Mouse (Mus musculus): ENCODE data around the gene Tmem91.

The Tmem91 gene

GRCm38 (mm10) chr7:25704716-25705364, 29.9 kb upstream of the Tmem91 start:
- Histone ChIP-seq H3K36me3 (ENCODE audit: insufficient read depth, low read length) (no peaks in the 10 kb centered on the region), H3K9me3 (ENCODE audit: low read length) (peaks cover 8% of the 10 kb centered on the region), H3K27me3 (ENCODE audit: insufficient read depth, low read length) (peaks cover 13% of the 10 kb centered on the region), H3K4me3 (replicated peaks; ENCODE audit: low read length) (peak overlapping the region; percentile 70), H3K4me1 (replicated peaks; ENCODE audit: low read depth, low read length) (peaks cover 52% of the 10 kb centered on the region)
- TF ChIP-seq POU5F1 (IDR thresholded peaks at IDR 0.05; ENCODE audit: borderline replicate concordance, low read length) (no peak), NANOG (IDR thresholded peaks at IDR 0.05; ENCODE audit: borderline replicate concordance, low read length) (no peak), CTCF (conservative IDR thresholded peaks at IDR 0.05; ENCODE audit: low read length) (no peak)

- Histone ChIP-seq H3K36me3 (ENCODE audit: insufficient read depth, low read length) (no peaks in the 10 kb centered on the region), H3K4me1 (replicated peaks; ENCODE audit: low read depth, low read length) (peaks cover 47% of the 10 kb centered on the region), H3K4me3 (replicated peaks; ENCODE audit: low read length) (peak overlapping the region; percentile 70; the same call in 1 of the 2 replicates), H3K9me3 (ENCODE audit: low read length) (peaks cover 13% of the 10 kb centered on the region), H3K27me3 (ENCODE audit: insufficient read depth, low read length) (peaks cover 13% of the 10 kb centered on the region)
- TF ChIP-seq POU5F1 (IDR thresholded peaks at IDR 0.05; ENCODE audit: borderline replicate concordance, low read length): no peak
- no peak for TF ChIP-seq CTCF (conservative IDR thresholded peaks at IDR 0.05; ENCODE audit: low read length)
- TF ChIP-seq NANOG (IDR thresholded peaks at IDR 0.05; ENCODE audit: borderline replicate concordance, low read length): no peak
Measured at GRCm38 (mm10) chr7:25703793-25704494, 29.0 kb upstream of the Tmem91 start.

- H3K36me3 ChIP-seq (ENCODE audit: insufficient read depth, low read length): no peaks in the 10 kb centered on the region
- H3K4me1 ChIP-seq (replicated peaks; ENCODE audit: low read depth, low read length): peaks cover 31% of the 10 kb centered on the region
- H3K27me3 ChIP-seq (ENCODE audit: insufficient read depth, low read length): peaks cover 15% of the 10 kb centered on the region
- H3K4me3 ChIP-seq (replicated peaks; ENCODE audit: low read length): no peak overlapping the region
- H3K9me3 ChIP-seq (ENCODE audit: low read length): peaks cover 13% of the 10 kb centered on the region
- TF ChIP-seq CTCF (conservative IDR thresholded peaks at IDR 0.05; ENCODE audit: low read length) (peak; percentile 50), NANOG (IDR thresholded peaks at IDR 0.05; ENCODE audit: borderline replicate concordance, low read length) (no peak)
Measured at GRCm38 (mm10) chr7:25702350-25702749, 27.4 kb upstream of the Tmem91 start.

GRCm38 (mm10) chr7:25700732-25701131, 25.8 kb upstream of the Tmem91 start:
- TF ChIP-seq POU5F1 (IDR thresholded peaks at IDR 0.05; ENCODE audit: borderline replicate concordance, low read length) (no peak), CTCF (conservative IDR thresholded peaks at IDR 0.05; ENCODE audit: low read length) (peak; percentile 93)
- Histone ChIP-seq H3K27me3 (ENCODE audit: insufficient read depth, low read length) (peaks cover 20% of the 10 kb centered on the region), H3K36me3 (ENCODE audit: insufficient read depth, low read length) (no peaks in the 10 kb centered on the region), H3K4me1 (replicated peaks; ENCODE audit: low read depth, low read length) (peaks cover 23% of the 10 kb centered on the region), H3K9me3 (ENCODE audit: low read length) (peaks cover 13% of the 10 kb centered on the region), H3K4me3 (replicated peaks; ENCODE audit: low read length) (no peak overlapping the region)

- no peaks in the 10 kb centered on the region for H3K36me3 ChIP-seq (ENCODE audit: insufficient read depth, low read length)
- H3K4me1 ChIP-seq (replicated peaks; ENCODE audit: low read depth, low read length): peaks cover 14% of the 10 kb centered on the region
- peaks cover 13% of the 10 kb centered on the region for H3K9me3 ChIP-seq (ENCODE audit: low read length)
- TF ChIP-seq NANOG (IDR thresholded peaks at IDR 0.05; ENCODE audit: borderline replicate concordance, low read length) (no peak), CTCF (conservative IDR thresholded peaks at IDR 0.05; ENCODE audit: low read length) (no peak), POU5F1 (IDR thresholded peaks at IDR 0.05; ENCODE audit: borderline replicate concordance, low read length) (no peak)
- no peak overlapping the region for H3K4me3 ChIP-seq (replicated peaks; ENCODE audit: low read length)
- H3K27me3 ChIP-seq (ENCODE audit: insufficient read depth, low read length): peaks cover 20% of the 10 kb centered on the region
Measured at GRCm38 (mm10) chr7:25699851-25700250, 24.9 kb upstream of the Tmem91 start.

- Histone ChIP-seq H3K4me1 (replicated peaks; ENCODE audit: low read depth, low read length) (peaks cover 14% of the 10 kb centered on the region), H3K4me3 (replicated peaks; ENCODE audit: low read length) (no peak overlapping the region), H3K36me3 (ENCODE audit: insufficient read depth, low read length) (no peaks in the 10 kb centered on the region), H3K9me3 (ENCODE audit: low read length) (peaks cover 5% of the 10 kb centered on the region), H3K27me3 (ENCODE audit: insufficient read depth, low read length) (peaks cover 37% of the 10 kb centered on the region)
- TF ChIP-seq CTCF (conservative IDR thresholded peaks at IDR 0.05; ENCODE audit: low read length) (no peak), NANOG (IDR thresholded peaks at IDR 0.05; ENCODE audit: borderline replicate concordance, low read length) (no peak), POU5F1 (IDR thresholded peaks at IDR 0.05; ENCODE audit: borderline replicate concordance, low read length) (no peak)
Measured at GRCm38 (mm10) chr7:25694104-25694503, 19.1 kb upstream of the Tmem91 start.

GRCm38 (mm10) chr7:25690051-25690450, 15.1 kb upstream of the Tmem91 start:
- peaks cover 68% of the 10 kb centered on the region for H3K27me3 ChIP-seq (ENCODE audit: insufficient read depth, low read length)
- TF ChIP-seq CTCF (conservative IDR thresholded peaks at IDR 0.05; ENCODE audit: low read length): no peak
- no peak for TF ChIP-seq NANOG (IDR thresholded peaks at IDR 0.05; ENCODE audit: borderline replicate concordance, low read length)
- TF ChIP-seq POU5F1 (IDR thresholded peaks at IDR 0.05; ENCODE audit: borderline replicate concordance, low read length): no peak
- H3K4me1 ChIP-seq (replicated peaks; ENCODE audit: low read depth, low read length): peaks cover 47% of the 10 kb centered on the region
- H3K4me3 ChIP-seq (replicated peaks; ENCODE audit: low read length): peak overlapping the region; percentile 83; the same call in 1 of the 2 replicates
- peaks cover 5% of the 10 kb centered on the region for H3K9me3 ChIP-seq (ENCODE audit: low read length)
- 0 out of 2 replicates have a peak, but pooled peaks cover under 1% of the 10 kb centered on the region for H3K36me3 ChIP-seq (ENCODE audit: insufficient read depth, low read length)

- Histone ChIP-seq H3K36me3 (ENCODE audit: insufficient read depth, low read length) (peaks cover 4% of the 10 kb centered on the region; the same call in 1 of the 2 replicates), H3K4me3 (replicated peaks; ENCODE audit: low read length) (peak overlapping the region; percentile 83), H3K27me3 (ENCODE audit: insufficient read depth, low read length) (peaks cover 72% of the 10 kb centered on the region)
Measured at GRCm38 (mm10) chr7:25689603-25690021, 14.6 kb upstream of the Tmem91 start.

More at GRCm38 (mm10) chr7:25689603-25690021, 14.6 kb upstream of the Tmem91 start:
- no peak for TF ChIP-seq NANOG (IDR thresholded peaks at IDR 0.05; ENCODE audit: borderline replicate concordance, low read length)
- TF ChIP-seq CTCF (conservative IDR thresholded peaks at IDR 0.05; ENCODE audit: low read length): no peak
- no peak for TF ChIP-seq POU5F1 (IDR thresholded peaks at IDR 0.05; ENCODE audit: borderline replicate concordance, low read length)
- Histone ChIP-seq H3K4me1 (replicated peaks; ENCODE audit: low read depth, low read length) (peaks cover 51% of the 10 kb centered on the region), H3K9me3 (ENCODE audit: low read length) (peaks cover 5% of the 10 kb centered on the region)
